Mouse (Mus musculus) heart, postnatal 0 days (tissue): ENCODE results near the gene Rplp2.

Experiments used
- CTCF ChIP-seq: IDR thresholded peaks from 2 replicates; pipeline ENCODE4 v1.5.1; 2016; ENCODE audit warnings: antibody characterized with exemption, control low read depth, low read depth
- EP300 ChIP-seq: IDR thresholded peaks from 2 replicates; pipeline ENCODE4 v1.6.1; 2016; ENCODE audit warnings: antibody characterized with exemption, low read depth

DNA sequence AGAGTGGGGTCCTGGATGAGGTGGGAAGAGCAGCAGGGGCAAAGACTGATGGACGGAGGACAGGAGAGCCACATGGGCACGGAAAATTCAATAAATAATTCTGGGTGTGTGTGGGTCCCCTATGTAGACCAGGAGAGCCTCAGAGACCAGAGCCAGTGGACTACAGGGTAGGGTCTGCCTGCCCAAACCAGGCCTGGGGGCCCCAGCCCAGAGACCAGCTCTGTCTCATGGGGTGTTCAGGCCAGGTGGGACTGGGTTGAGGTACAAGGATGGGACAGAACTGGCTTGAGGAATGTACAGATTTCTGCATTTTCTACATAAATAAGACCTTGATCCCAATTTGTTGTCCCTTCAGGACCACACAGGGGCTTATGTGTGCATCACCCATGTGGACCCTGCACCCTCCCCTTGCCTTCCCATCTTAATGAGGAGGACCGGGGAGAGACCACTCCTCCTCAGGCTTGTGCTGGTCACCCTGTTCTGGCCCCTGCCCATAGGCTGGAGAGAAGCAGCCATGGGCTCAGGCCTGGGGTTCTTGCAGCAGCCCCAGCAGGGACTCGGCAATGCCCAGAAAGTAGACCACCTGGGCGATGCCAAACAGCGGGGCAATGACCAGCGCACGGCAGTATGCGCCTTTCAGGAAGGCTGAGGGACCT is 16.5 kb upstream of the Rplp2 start:
- no peak for TF ChIP-seq EP300
- no peak for TF ChIP-seq CTCF
